Mouse (Mus musculus): Measurements from ENCODE around the gene Atrip. TPM values are rescaled to one million over a fixed set of nuclear protein-coding genes. Genes with fewer than 3 reads are reported as not detected.

Atrip gene
- polyA plus RNA-seq, 1 experiment from 2014 or later = 27.8 TPM

DNA sequence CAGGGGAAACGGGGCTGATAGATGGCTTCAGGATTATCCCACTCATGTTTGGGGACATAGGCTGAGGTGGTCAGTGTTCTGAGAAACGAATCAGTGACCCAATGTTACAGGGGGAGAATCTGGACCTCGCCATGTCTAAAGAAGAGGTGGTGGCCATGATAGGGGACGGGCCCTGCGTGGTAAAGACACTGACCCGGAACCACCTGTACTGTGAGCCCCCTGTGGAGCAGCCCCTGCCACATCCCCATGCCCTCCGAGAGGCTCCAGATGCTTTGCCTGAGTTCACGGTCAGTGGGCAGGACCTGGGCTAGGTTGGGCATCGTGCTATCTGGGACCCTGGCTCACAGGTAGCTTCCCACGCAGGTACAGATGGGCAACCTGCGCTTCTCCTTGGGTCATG is 36.3 kb upstream of the Atrip start:
- Histone ChIP-seq H3K27ac (no peak overlapping the region), H3K9me3 (no peaks in the 10 kb centered on the region), H3K4me1 (replicated peaks) (no peaks in the 10 kb centered on the region; the same call in 1 of the 2 replicates), H3K9ac (no peak overlapping the region), H3K4me2 (no peak overlapping the region), H3K4me3 (no peak overlapping the region), H3K36me3 (peaks cover 100% of the 10 kb centered on the region), H3K27me3 (no peaks in the 10 kb centered on the region)
- WGBS = 97% methylated on average over 11 of the region's 11 CpGs
- ATAC-seq (ENCODE audit: low FRiP score) = no peak

DNA sequence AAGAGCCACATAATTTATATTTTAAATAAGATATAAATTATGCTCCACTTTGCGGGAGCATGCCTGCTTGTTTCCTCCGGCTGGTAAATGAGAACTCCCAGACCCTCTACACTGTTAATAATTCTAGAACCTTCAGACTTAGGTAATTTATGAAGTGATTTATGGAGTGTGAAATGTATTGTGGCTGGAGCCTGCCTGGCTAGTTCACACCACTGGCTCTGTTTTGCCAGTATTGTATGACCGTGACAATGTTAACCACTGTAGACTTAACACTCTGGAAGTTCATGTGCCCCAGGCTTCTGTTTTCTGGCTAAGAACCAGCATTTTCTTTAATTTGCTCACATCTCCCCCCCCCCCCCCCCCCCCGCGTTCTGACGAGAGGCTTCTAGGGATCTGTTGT is 33.4 kb upstream of the Atrip start:
- Histone ChIP-seq H3K4me2 (no peak overlapping the region), H3K36me3 (peaks cover 100% of the 10 kb centered on the region), H3K4me3 (no peak overlapping the region), H3K27me3 (no peaks in the 10 kb centered on the region), H3K4me1 (replicated peaks) (peaks cover 17% of the 10 kb centered on the region), H3K9me3 (no peaks in the 10 kb centered on the region), H3K27ac (no peak overlapping the region), H3K9ac (no peak overlapping the region)
- ATAC-seq (ENCODE audit: low FRiP score) = no peak
- 74% methylated on average over 5 of the region's 6 CpGs for WGBS

- Histone ChIP-seq H3K4me1 (replicated peaks) (peaks cover 25% of the 10 kb centered on the region), H3K36me3 (peaks cover 99% of the 10 kb centered on the region), H3K27me3 (no peaks in the 10 kb centered on the region), H3K9ac (0 out of 2 replicates have a peak overlapping the region, but pooled peaks have one; percentile 29), H3K4me3 (no peak overlapping the region), H3K4me2 (no peak overlapping the region), H3K27ac (no peak overlapping the region), H3K9me3 (no peaks in the 10 kb centered on the region)
- ATAC-seq (ENCODE audit: low FRiP score) = no peak
- WGBS = 92% methylated on average over 12 of the region's 12 CpGs
Measured at GRCm38 (mm10) chr9:109105648-109106047, 31.7 kb upstream of the Atrip start.

DNA sequence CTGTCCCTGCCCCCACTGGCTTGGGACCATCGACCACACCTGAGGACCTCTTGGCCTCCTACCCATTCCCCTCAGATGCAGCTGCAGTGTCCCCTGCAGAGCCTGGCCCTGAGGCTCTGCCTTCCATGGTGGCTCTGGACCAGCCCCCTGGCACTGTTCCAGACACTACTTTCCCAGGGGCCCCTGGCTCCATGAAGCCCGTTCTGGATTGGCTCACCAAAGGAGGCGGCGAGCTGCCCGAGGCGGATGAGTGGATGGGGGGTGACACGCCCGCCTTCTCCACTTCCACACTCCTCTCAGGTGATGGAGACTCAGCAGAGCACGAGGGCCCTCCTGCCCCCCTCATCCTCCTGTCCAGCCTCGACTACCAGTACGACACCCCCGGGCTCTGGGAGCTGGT is 31.1 kb upstream of the Atrip start:
- Histone ChIP-seq H3K36me3 (peaks cover 99% of the 10 kb centered on the region), H3K4me3 (no peak overlapping the region), H3K9ac (0 out of 2 replicates have a peak overlapping the region, but pooled peaks have one; percentile 35), H3K27me3 (no peaks in the 10 kb centered on the region), H3K9me3 (no peaks in the 10 kb centered on the region), H3K27ac (peak overlapping the region; percentile 30; the same call in 1 of the 2 replicates), H3K4me2 (no peak overlapping the region), H3K4me1 (replicated peaks) (peaks cover 30% of the 10 kb centered on the region)
- 80% methylated on average over 12 of the region's 12 CpGs for WGBS
- peak; percentile 36; the same call in 1 of the 2 replicates for ATAC-seq (ENCODE audit: low FRiP score)

DNA sequence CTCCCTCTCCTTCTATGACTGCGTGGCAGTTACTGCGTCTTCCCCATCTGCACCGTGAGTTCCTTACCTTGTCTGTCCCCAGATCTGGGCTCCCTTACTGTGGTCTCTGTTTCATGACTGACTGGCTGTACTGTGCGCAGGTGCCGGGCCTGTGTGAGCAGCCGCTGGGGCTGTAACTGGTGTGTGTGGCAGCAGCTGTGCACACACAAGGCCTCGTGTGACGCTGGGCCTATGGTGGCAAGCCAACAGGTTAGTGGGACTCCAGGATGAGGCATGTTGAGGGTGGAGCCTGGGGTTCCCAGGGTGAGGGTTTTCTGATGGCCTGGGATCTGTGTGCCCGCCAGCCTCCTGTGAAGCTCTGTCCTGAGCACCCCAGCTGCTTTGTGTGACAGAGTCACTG is 30.2 kb upstream of the Atrip start:
- Histone ChIP-seq H3K4me1 (replicated peaks) (peaks cover 39% of the 10 kb centered on the region), H3K9me3 (no peaks in the 10 kb centered on the region), H3K27me3 (no peaks in the 10 kb centered on the region), H3K4me2 (no peak overlapping the region), H3K36me3 (peaks cover 98% of the 10 kb centered on the region), H3K4me3 (no peak overlapping the region), H3K9ac (peak overlapping the region; percentile 35; the same call in 1 of the 2 replicates), H3K27ac (peak overlapping the region; percentile 30; the same call in 1 of the 2 replicates)
- 87% methylated on average over 9 of the region's 9 CpGs for WGBS
- ATAC-seq (ENCODE audit: low FRiP score) = no peak

DNA sequence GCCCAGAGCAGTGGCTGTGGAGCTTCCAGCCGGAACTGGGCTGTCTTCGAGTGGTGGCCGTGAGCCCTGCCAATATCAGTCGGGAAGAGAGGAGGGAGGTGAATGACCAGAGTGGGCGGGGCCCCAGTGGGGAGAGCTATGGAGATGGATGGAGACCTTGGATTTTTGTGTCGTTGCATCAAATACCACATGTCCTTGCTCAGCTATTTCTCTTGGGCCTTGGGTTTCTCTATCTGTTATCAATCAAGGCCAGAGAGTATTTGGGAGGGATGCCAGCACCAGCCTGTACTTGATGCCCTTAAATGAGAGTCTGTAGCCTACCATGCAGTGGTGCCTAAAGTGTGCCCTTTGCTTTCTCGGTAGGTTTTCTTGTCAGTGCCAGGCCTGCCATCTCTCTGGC is 29.3 kb upstream of the Atrip start:
- Histone ChIP-seq H3K27ac (no peak overlapping the region), H3K9me3 (no peaks in the 10 kb centered on the region), H3K9ac (peak overlapping the region; percentile 19; the same call in 1 of the 2 replicates), H3K36me3 (peaks cover 89% of the 10 kb centered on the region), H3K4me1 (replicated peaks) (peaks cover 47% of the 10 kb centered on the region), H3K27me3 (no peaks in the 10 kb centered on the region), H3K4me3 (no peak overlapping the region), H3K4me2 (no peak overlapping the region)
- 81% methylated on average over 7 of the region's 7 CpGs for WGBS
- ATAC-seq (ENCODE audit: low FRiP score) = no peak

- no peak overlapping the region for H3K9ac ChIP-seq
- peaks cover 54% of the 10 kb centered on the region for H3K4me1 ChIP-seq (replicated peaks)
- 95% methylated on average over 3 of the region's 3 CpGs for WGBS
- ATAC-seq (ENCODE audit: low FRiP score) = no peak
- H3K4me2 ChIP-seq = no peak overlapping the region
- H3K9me3 ChIP-seq = no peaks in the 10 kb centered on the region
- no peak overlapping the region for H3K4me3 ChIP-seq
- peaks cover 82% of the 10 kb centered on the region for H3K36me3 ChIP-seq
- no peaks in the 10 kb centered on the region for H3K27me3 ChIP-seq
- H3K27ac ChIP-seq = no peak overlapping the region
Measured at GRCm38 (mm10) chr9:109102541-109102940, 28.6 kb upstream of the Atrip start.

DNA sequence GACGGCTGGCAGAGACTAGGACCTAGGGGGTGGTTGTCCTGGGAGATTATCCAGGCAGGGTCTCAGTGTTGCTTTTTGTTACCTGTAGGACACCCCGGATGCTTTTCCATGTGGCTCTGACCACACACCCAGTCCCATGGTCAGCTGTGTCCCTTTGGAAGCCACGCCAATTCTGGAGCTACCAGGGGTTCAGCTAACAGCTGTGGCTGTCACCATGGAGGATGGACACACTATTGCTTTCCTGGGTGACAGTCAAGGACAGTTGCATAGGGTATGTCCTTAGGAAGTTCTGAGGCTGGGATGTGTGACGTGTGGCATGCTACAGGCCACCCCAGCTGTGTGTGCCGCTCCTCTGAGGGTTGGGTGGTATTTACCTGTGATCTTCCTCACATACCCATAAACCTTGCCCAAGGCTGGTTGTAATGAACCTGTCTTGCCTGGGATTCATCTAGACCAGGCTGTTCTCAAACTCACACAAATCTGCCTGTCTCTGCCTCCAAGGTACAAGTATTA is 28.1 kb upstream of the Atrip start:
- Histone ChIP-seq H3K9ac (0 out of 2 replicates have a peak overlapping the region, but pooled peaks have one; percentile 3), H3K9me3 (no peaks in the 10 kb centered on the region), H3K36me3 (peaks cover 77% of the 10 kb centered on the region), H3K27me3 (no peaks in the 10 kb centered on the region), H3K4me2 (no peak overlapping the region), H3K4me1 (replicated peaks) (peaks cover 60% of the 10 kb centered on the region), H3K27ac (no peak overlapping the region), H3K4me3 (no peak overlapping the region)
- no peak for ATAC-seq (ENCODE audit: low FRiP score)
- WGBS = 97% methylated on average over 5 of the region's 5 CpGs

DNA sequence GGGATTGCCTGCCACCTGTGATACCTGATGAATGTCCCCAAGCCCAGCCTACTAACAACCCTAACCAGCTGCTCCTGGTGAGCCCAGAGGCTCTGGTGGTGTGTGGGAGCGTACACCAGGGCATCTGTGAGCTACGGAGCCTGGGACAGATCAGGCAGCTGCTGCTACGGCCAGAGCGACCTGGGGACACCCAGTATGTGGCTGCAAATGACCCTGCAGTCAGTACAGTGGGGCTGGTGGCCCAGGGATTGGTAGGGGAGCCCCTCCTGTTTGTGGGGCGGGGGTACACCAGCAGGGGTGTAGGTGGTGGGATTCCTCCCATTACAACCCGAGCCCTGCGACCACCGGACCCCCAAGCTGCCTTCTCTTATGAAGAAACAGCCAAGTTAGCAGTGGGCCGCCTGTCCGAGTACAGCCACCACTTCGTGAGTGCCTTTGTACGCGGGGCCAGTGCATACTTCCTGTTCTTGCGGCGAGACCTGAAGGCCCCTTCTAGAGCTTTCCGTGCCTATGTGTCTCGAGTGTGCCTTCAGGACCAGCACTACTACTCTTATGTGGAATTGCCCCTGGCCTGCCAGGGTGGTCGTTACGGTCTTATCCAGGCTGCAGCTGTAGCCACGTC is 26.5 kb upstream of the Atrip start:
- peaks cover 61% of the 10 kb centered on the region for H3K36me3 ChIP-seq

DNA sequence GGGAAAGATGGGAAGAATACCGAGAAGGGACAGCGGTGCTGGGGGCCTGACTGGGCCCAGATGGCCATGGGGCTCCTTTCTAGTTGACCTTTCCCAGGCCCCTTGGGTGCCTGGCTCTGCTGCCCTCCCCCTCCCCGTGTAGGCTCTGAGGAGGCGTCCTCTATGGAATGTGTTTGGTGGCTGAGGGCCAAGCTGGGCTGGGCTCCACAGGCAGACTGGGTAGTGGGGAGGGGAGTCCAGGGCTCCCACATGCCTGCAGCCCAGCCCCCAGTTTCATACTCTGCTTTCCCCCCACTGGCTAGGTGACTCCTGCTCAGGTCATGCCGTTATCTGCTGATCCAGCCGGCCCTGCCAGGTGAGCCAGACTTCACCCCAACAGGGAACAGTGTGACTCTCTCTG is 25.0 kb upstream of the Atrip start:
- 46% methylated on average over 6 of the region's 6 CpGs for WGBS
- Histone ChIP-seq H3K4me1 (replicated peaks) (peaks cover 66% of the 10 kb centered on the region), H3K4me2 (peak overlapping the region; percentile 95), H3K36me3 (peaks cover 47% of the 10 kb centered on the region), H3K9me3 (no peaks in the 10 kb centered on the region), H3K9ac (peak overlapping the region; percentile 97), H3K27ac (peak overlapping the region; percentile 100), H3K4me3 (peak overlapping the region; percentile 69), H3K27me3 (no peaks in the 10 kb centered on the region)
- no peak for ATAC-seq (ENCODE audit: low FRiP score)

More for the DNA sequence above, 26.5 kb upstream of the Atrip start:
- ATAC-seq (ENCODE audit: low FRiP score) = no peak
- Histone ChIP-seq H3K4me3 (no peak overlapping the region), H3K4me1 (replicated peaks) (peaks cover 68% of the 10 kb centered on the region), H3K4me2 (no peak overlapping the region), H3K9me3 (no peaks in the 10 kb centered on the region), H3K27ac (no peak overlapping the region), H3K9ac (peak overlapping the region; percentile 46; the same call in 1 of the 2 replicates), H3K27me3 (no peaks in the 10 kb centered on the region)
- WGBS = 88% methylated on average over 20 of the region's 20 CpGs

- 82% methylated on average over 8 of the region's 8 CpGs for WGBS
- H3K4me3 ChIP-seq = peak overlapping the region; percentile 69
Measured at GRCm38 (mm10) chr9:109098366-109098765, 24.4 kb upstream of the Atrip start.

GRCm38 (mm10) chr9:109097831-109098230 is 23.9 kb upstream of the Atrip start:
- Histone ChIP-seq H3K9ac (peak overlapping the region; percentile 97), H3K4me1 (replicated peaks) (peaks cover 67% of the 10 kb centered on the region), H3K9me3 (no peaks in the 10 kb centered on the region), H3K27me3 (no peaks in the 10 kb centered on the region), H3K27ac (peak overlapping the region; percentile 100), H3K4me3 (peak overlapping the region; percentile 69), H3K36me3 (peaks cover 35% of the 10 kb centered on the region), H3K4me2 (peak overlapping the region; percentile 95)
- no peak for ATAC-seq (ENCODE audit: low FRiP score)
- WGBS = 38% methylated on average over 5 of the region's 5 CpGs

More at GRCm38 (mm10) chr9:109098366-109098765, 24.4 kb upstream of the Atrip start:
- no peaks in the 10 kb centered on the region for H3K27me3 ChIP-seq
- H3K27ac ChIP-seq = peak overlapping the region; percentile 100
- ATAC-seq (ENCODE audit: low FRiP score) = no peak
- H3K4me2 ChIP-seq = peak overlapping the region; percentile 95
- peaks cover 41% of the 10 kb centered on the region for H3K36me3 ChIP-seq
- H3K9ac ChIP-seq = peak overlapping the region; percentile 97
- H3K9me3 ChIP-seq = no peaks in the 10 kb centered on the region
- H3K4me1 ChIP-seq (replicated peaks) = peaks cover 64% of the 10 kb centered on the region

DNA sequence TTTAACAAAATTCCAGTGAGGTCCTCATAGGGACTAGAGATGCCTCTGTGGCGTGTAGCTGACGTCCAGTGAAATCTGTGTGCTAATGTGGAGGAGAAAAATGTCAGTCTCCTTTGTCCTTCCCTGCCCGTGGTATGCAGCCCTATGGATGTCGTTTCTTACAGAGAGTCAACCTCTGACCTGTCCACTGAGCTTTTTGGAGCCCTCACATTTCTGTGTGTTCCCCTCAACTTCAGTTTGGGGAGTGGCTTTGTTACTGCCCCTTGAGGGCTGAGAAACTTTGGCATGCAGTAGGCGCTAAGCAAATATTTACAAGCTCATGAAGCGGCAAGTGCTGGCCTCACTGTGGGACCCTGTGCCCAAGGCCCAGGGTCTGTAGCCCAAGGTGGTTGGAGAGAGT is 23.4 kb upstream of the Atrip start:
- Histone ChIP-seq H3K4me1 (replicated peaks) (peaks cover 67% of the 10 kb centered on the region), H3K4me3 (peak overlapping the region; percentile 69), H3K9me3 (no peaks in the 10 kb centered on the region), H3K27me3 (no peaks in the 10 kb centered on the region), H3K36me3 (peaks cover 35% of the 10 kb centered on the region), H3K4me2 (peak overlapping the region; percentile 95), H3K27ac (peak overlapping the region; percentile 100), H3K9ac (peak overlapping the region; percentile 97)
- 6% methylated on average over 6 of the region's 6 CpGs for WGBS
- ATAC-seq (ENCODE audit: low FRiP score) = no peak
